Mouse (Mus musculus): ENCODE measurements around the gene Irgc1. TPM values are rescaled to one million over a fixed set of nuclear protein-coding genes. Genes with fewer than 3 reads are reported as not detected.

Irgc1 gene
- polyA plus RNA-seq, 1 experiment = not detected

GRCm38 (mm10) chr7:24427168-24427567, 24.9 kb downstream of the Irgc1 start:
- TF ChIP-seq POLR2A (IDR thresholded peaks at IDR 0.05; ENCODE audit: insufficient read depth, low read length) (no peak), CTCF (IDR thresholded peaks at IDR 0.05; ENCODE audit: low read depth, low read length) (no peak), EP300 (IDR thresholded peaks at IDR 0.05; ENCODE audit: insufficient read depth, low read depth, low read length) (no peak)
- no peak overlapping the region for H3K4me3 ChIP-seq (ENCODE audit: low read depth, low read length)

GRCm38 (mm10) chr7:24425919-24426318, 26.2 kb downstream of the Irgc1 start:
- Histone ChIP-seq H3K36me3 (ENCODE audit: control insufficient read depth, insufficient read depth, low read length, poor library complexity, severe bottlenecking) (0 out of 2 replicates have a peak, but pooled peaks cover 3% of the 10 kb centered on the region), H3K4me3 (ENCODE audit: low read depth, low read length) (no peak overlapping the region)
- TF ChIP-seq POLR2A (IDR thresholded peaks at IDR 0.05; ENCODE audit: insufficient read depth, low read length) (no peak), CTCF (IDR thresholded peaks at IDR 0.05; ENCODE audit: low read depth, low read length) (no peak)

More at GRCm38 (mm10) chr7:24427168-24427567, 24.9 kb downstream of the Irgc1 start:
- Histone ChIP-seq H3K9me3 (replicated peaks; ENCODE audit: control insufficient read depth, insufficient read depth, low read length, poor library complexity, severe bottlenecking) (no peaks in the 10 kb centered on the region), H3K27me3 (ENCODE audit: control insufficient read depth, insufficient read depth, low read length, poor library complexity, severe bottlenecking) (no peaks in the 10 kb centered on the region), H3K27ac (ENCODE audit: insufficient read depth, low read length) (no peak overlapping the region), H3K9ac (ENCODE audit: low read depth, poor library complexity, severe bottlenecking) (no peak overlapping the region), H3K4me1 (ENCODE audit: control insufficient read depth, insufficient read depth, low read length) (no peaks in the 10 kb centered on the region), H3K36me3 (ENCODE audit: control insufficient read depth, insufficient read depth, low read length, poor library complexity, severe bottlenecking) (no peaks in the 10 kb centered on the region)

GRCm38 (mm10) chr7:24423956-24424732, 28.0 kb downstream of the Irgc1 start:
- no peaks in the 10 kb centered on the region for H3K9me3 ChIP-seq (replicated peaks; ENCODE audit: control insufficient read depth, insufficient read depth, low read length, poor library complexity, severe bottlenecking)
- no peak overlapping the region for H3K9ac ChIP-seq (ENCODE audit: low read depth, poor library complexity, severe bottlenecking)
- no peaks in the 10 kb centered on the region for H3K27me3 ChIP-seq (ENCODE audit: control insufficient read depth, insufficient read depth, low read length, poor library complexity, severe bottlenecking)
- 0 out of 2 replicates have a peak, but pooled peaks cover 3% of the 10 kb centered on the region for H3K36me3 ChIP-seq (ENCODE audit: control insufficient read depth, insufficient read depth, low read length, poor library complexity, severe bottlenecking)
- no peak overlapping the region for H3K4me3 ChIP-seq (ENCODE audit: low read depth, low read length)
- H3K4me1 ChIP-seq (ENCODE audit: control insufficient read depth, insufficient read depth, low read length) = no peaks in the 10 kb centered on the region
- TF ChIP-seq EP300 (IDR thresholded peaks at IDR 0.05; ENCODE audit: insufficient read depth, low read depth, low read length) (no peak), POLR2A (IDR thresholded peaks at IDR 0.05; ENCODE audit: insufficient read depth, low read length) (no peak), CTCF (IDR thresholded peaks at IDR 0.05; ENCODE audit: low read depth, low read length) (no peak)
- H3K27ac ChIP-seq (ENCODE audit: insufficient read depth, low read length) = no peak overlapping the region

More at GRCm38 (mm10) chr7:24425919-24426318, 26.2 kb downstream of the Irgc1 start:
- Histone ChIP-seq H3K27me3 (ENCODE audit: control insufficient read depth, insufficient read depth, low read length, poor library complexity, severe bottlenecking) (no peaks in the 10 kb centered on the region), H3K27ac (ENCODE audit: insufficient read depth, low read length) (no peak overlapping the region), H3K4me1 (ENCODE audit: control insufficient read depth, insufficient read depth, low read length) (no peaks in the 10 kb centered on the region), H3K9me3 (replicated peaks; ENCODE audit: control insufficient read depth, insufficient read depth, low read length, poor library complexity, severe bottlenecking) (no peaks in the 10 kb centered on the region), H3K9ac (ENCODE audit: low read depth, poor library complexity, severe bottlenecking) (no peak overlapping the region)

- H3K36me3 ChIP-seq (ENCODE audit: control insufficient read depth, insufficient read depth, low read length, poor library complexity, severe bottlenecking) = 0 out of 2 replicates have a peak, but pooled peaks cover 3% of the 10 kb centered on the region
Measured at GRCm38 (mm10) chr7:24423107-24423763, 28.9 kb downstream of the Irgc1 start.

GRCm38 (mm10) chr7:24422251-24422650, 29.8 kb downstream of the Irgc1 start:
- Histone ChIP-seq H3K9me3 (replicated peaks; ENCODE audit: control insufficient read depth, insufficient read depth, low read length, poor library complexity, severe bottlenecking) (no peaks in the 10 kb centered on the region), H3K27ac (ENCODE audit: insufficient read depth, low read length) (no peak overlapping the region), H3K27me3 (ENCODE audit: control insufficient read depth, insufficient read depth, low read length, poor library complexity, severe bottlenecking) (no peaks in the 10 kb centered on the region), H3K9ac (ENCODE audit: low read depth, poor library complexity, severe bottlenecking) (no peak overlapping the region), H3K4me3 (ENCODE audit: low read depth, low read length) (no peak overlapping the region), H3K4me1 (ENCODE audit: control insufficient read depth, insufficient read depth, low read length) (no peaks in the 10 kb centered on the region), H3K36me3 (ENCODE audit: control insufficient read depth, insufficient read depth, low read length, poor library complexity, severe bottlenecking) (0 out of 2 replicates have a peak, but pooled peaks cover 3% of the 10 kb centered on the region)
- TF ChIP-seq POLR2A (IDR thresholded peaks at IDR 0.05; ENCODE audit: insufficient read depth, low read length) (no peak), EP300 (IDR thresholded peaks at IDR 0.05; ENCODE audit: insufficient read depth, low read depth, low read length) (no peak), CTCF (IDR thresholded peaks at IDR 0.05; ENCODE audit: low read depth, low read length) (no peak)

More at GRCm38 (mm10) chr7:24423107-24423763, 28.9 kb downstream of the Irgc1 start:
- TF ChIP-seq EP300 (IDR thresholded peaks at IDR 0.05; ENCODE audit: insufficient read depth, low read depth, low read length) = no peak
- no peak for TF ChIP-seq POLR2A (IDR thresholded peaks at IDR 0.05; ENCODE audit: insufficient read depth, low read length)
- TF ChIP-seq CTCF (IDR thresholded peaks at IDR 0.05; ENCODE audit: low read depth, low read length) = no peak
- H3K27ac ChIP-seq (ENCODE audit: insufficient read depth, low read length) = no peak overlapping the region
- H3K4me1 ChIP-seq (ENCODE audit: control insufficient read depth, insufficient read depth, low read length) = no peaks in the 10 kb centered on the region
- no peaks in the 10 kb centered on the region for H3K9me3 ChIP-seq (replicated peaks; ENCODE audit: control insufficient read depth, insufficient read depth, low read length, poor library complexity, severe bottlenecking)
- H3K4me3 ChIP-seq (ENCODE audit: low read depth, low read length) = no peak overlapping the region
- no peak overlapping the region for H3K9ac ChIP-seq (ENCODE audit: low read depth, poor library complexity, severe bottlenecking)
- no peaks in the 10 kb centered on the region for H3K27me3 ChIP-seq (ENCODE audit: control insufficient read depth, insufficient read depth, low read length, poor library complexity, severe bottlenecking)

- Histone ChIP-seq H3K27me3 (ENCODE audit: control insufficient read depth, insufficient read depth, low read length, poor library complexity, severe bottlenecking) (no peaks in the 10 kb centered on the region), H3K9me3 (replicated peaks; ENCODE audit: control insufficient read depth, insufficient read depth, low read length, poor library complexity, severe bottlenecking) (no peaks in the 10 kb centered on the region), H3K36me3 (ENCODE audit: control insufficient read depth, insufficient read depth, low read length, poor library complexity, severe bottlenecking) (0 out of 2 replicates have a peak, but pooled peaks cover 3% of the 10 kb centered on the region), H3K4me1 (ENCODE audit: control insufficient read depth, insufficient read depth, low read length) (no peaks in the 10 kb centered on the region), H3K27ac (ENCODE audit: insufficient read depth, low read length) (no peak overlapping the region), H3K4me3 (ENCODE audit: low read depth, low read length) (no peak overlapping the region), H3K9ac (ENCODE audit: low read depth, poor library complexity, severe bottlenecking) (no peak overlapping the region)
- TF ChIP-seq POLR2A (IDR thresholded peaks at IDR 0.05; ENCODE audit: insufficient read depth, low read length) (no peak), EP300 (IDR thresholded peaks at IDR 0.05; ENCODE audit: insufficient read depth, low read depth, low read length) (no peak), CTCF (IDR thresholded peaks at IDR 0.05; ENCODE audit: low read depth, low read length) (no peak)
Measured at GRCm38 (mm10) chr7:24421648-24422047, 30.4 kb downstream of the Irgc1 start.

Data from ES-Bruce4 (cell line).